Mouse (Mus musculus) embryonic facial prominence, embryonic 13.5 days (tissue): Measurements from ENCODE around the gene Ppp1r9a. TPM values are rescaled to one million over a fixed set of nuclear protein-coding genes. Genes with fewer than 3 reads are reported as not detected.
"Not testable (repeated sequence)": the region's sequence is repeated elsewhere in the genome, so short reads cannot be mapped to it uniquely, and the experiment has no call there.

Experiments
- ATAC-seq: fragments of 200-750 bp; cut with Nextera tagmentation; 2 replicates; pipeline ENCODE4 v1.8.0; 2017; ENCODE audit warnings: low read depth; ENCODE audit not compliant: insufficient number of reproducible peaks, insufficient read depth, low FRiP score, low TSS enrichment
- H3K27ac ChIP-seq: fragments of 300-500 bp; sonication (generic); 2 replicates; pipeline ENCODE4 v1.5.1; 2015; ENCODE audit warnings: moderate library complexity, mild to moderate bottlenecking, inconsistent platforms
- H3K27me3 ChIP-seq: fragments of 300-500 bp; sonication (generic); 2 replicates; pipeline ENCODE4 v1.6.1; 2015; ENCODE audit warnings: mild to moderate bottlenecking, inconsistent platforms
- H3K36me3 ChIP-seq: fragments of 300-500 bp; sonication (generic); 2 replicates; pipeline ENCODE4 v1.6.1; 2015; ENCODE audit warnings: mild to moderate bottlenecking, inconsistent platforms
- H3K4me1 ChIP-seq: fragments of 300-500 bp; sonication (generic); 2 replicates; pipeline ENCODE4 v1.6.1; 2015; ENCODE audit warnings: inconsistent platforms
- H3K4me2 ChIP-seq: fragments of 300-500 bp; sonication (generic); 2 replicates; pipeline ENCODE4 v1.6.1; 2015; ENCODE audit warnings: moderate library complexity, mild to moderate bottlenecking, inconsistent platforms
- H3K4me3 ChIP-seq: fragments of 300-500 bp; sonication (generic); 2 replicates; pipeline ENCODE4 v1.5.1; 2015; ENCODE audit warnings: mild to moderate bottlenecking, inconsistent platforms
- H3K9ac ChIP-seq: fragments of 300-500 bp; sonication (generic); 2 replicates; pipeline ENCODE4 v1.6.1; 2015; ENCODE audit warnings: mild to moderate bottlenecking, inconsistent platforms
- H3K9me3 ChIP-seq: fragments of 300-500 bp; sonication (generic); 2 replicates; pipeline ENCODE4 v1.6.1; 2016; ENCODE audit warnings: inconsistent platforms
- WGBS: fragments of 180-500 bp; shearing (Covaris S2); methylation state at CpG from one replicate; pipeline ENCODE4 v1.1.7; 2015; ENCODE audit warnings: mixed read lengths; 5-methylcytosine and 5-hydroxymethylcytosine counted together
- polyA plus RNA-seq: library from polyadenylated mRNA; unstranded; fragments of >200 nt; fragmentation: Nextera tagmentation; extraction: Ambion mirVana; gene quantifications from 2 replicates; pipeline ENCODE4 v1.2.1, GENCODE M21; 2015

The Ppp1r9a gene
- polyA plus RNA-seq, 1 experiment from 2014 or later: 19.7 TPM

DNA sequence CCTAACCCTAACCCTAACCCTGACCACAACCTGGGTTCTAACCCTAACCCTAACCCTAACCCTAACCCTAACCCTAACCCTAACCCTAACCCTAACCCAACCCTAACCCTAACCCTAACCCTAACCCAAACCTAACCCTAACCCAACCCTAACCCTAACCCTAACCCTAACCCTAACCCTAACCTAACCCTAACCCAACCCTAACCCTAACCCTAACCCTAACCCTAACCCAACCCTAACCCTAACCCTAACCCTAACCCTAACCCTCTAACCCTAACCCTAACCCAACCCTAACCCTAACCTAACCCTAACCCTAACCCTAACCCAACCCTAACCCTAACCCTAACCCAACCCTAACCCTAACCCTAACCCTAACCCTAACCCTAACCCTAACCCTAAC lies 21.1 kb downstream of the Ppp1r9a start:
- peak; percentile 87 for ATAC-seq
- not testable (repeated sequence) for H3K9ac ChIP-seq, H3K27me3 ChIP-seq, H3K4me1 ChIP-seq, H3K4me2 ChIP-seq, H3K27ac ChIP-seq, H3K9me3 ChIP-seq, H3K36me3 ChIP-seq, H3K4me3 ChIP-seq

DNA sequence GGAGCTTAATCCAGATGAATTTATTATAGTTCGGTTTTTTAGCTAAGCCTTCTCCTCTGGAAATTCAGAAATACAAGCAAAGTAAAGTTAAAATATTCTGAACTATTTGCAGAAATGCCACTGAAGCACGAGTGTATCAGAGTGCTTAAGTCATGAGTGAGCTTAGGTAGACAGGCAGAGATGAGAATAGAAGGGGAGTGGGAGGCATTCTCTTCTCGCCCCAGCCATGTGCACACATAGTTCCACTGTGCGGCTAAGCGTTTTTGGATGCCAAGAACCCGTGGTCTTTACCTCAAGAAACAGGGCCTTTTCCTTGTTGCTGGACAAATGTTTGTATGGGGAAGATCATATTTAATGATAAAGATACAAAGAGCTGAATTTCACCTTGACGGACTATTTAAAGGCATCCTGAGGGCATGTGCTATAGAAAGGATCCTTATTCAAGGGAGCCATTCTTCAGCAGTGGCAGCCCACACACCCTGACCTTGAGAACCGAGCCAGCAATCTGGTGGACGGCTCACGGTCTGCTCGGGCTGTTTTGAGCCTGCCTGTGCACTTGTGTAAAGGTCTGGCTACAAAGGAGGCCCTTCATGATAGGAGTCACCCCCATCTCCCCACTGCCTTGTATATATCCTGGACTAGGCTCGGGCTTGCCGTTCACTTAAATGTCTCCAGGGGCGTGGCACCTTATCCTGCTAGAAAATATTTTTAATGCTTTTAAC lies 23.4 kb downstream of the Ppp1r9a start:
- H3K4me2 ChIP-seq: no peak overlapping the region
- H3K4me1 ChIP-seq: peaks cover 5% of the 10 kb centered on the region; the same call in 1 of the 2 replicates
- no peak for ATAC-seq
- H3K36me3 ChIP-seq: no peaks in the 10 kb centered on the region
- H3K9me3 ChIP-seq: no peaks in the 10 kb centered on the region
- WGBS: 63% methylated on average over 14 of the region's 14 CpGs
- no peak overlapping the region for H3K9ac ChIP-seq
- H3K4me3 ChIP-seq: no peak overlapping the region
- no peaks in the 10 kb centered on the region for H3K27me3 ChIP-seq
- H3K27ac ChIP-seq: no peak overlapping the region

DNA sequence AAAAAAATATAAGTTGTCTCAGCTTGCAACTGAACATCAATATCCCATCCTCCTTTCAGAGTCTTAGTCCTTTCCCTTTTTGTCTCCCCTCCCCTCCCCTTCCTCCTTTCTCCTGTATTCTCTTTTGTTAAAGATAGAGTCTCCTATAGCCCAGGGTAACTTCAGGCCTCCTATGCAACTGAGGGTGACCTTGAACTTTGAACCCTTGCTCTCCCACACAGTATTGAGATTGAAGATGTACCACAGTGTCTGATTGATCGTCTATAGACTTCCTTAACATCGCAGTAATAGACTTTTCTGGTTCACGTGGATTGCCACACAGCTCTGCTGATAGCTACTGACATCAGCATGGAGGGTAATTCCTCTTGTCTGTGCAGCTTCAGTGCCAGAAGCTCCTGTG lies 27.6 kb downstream of the Ppp1r9a start:
- Histone ChIP-seq H3K27me3 (no peaks in the 10 kb centered on the region), H3K9ac (no peak overlapping the region), H3K27ac (no peak overlapping the region), H3K9me3 (no peaks in the 10 kb centered on the region), H3K4me2 (no peak overlapping the region), H3K4me3 (no peak overlapping the region), H3K36me3 (no peaks in the 10 kb centered on the region), H3K4me1 (peaks cover 5% of the 10 kb centered on the region; the same call in 1 of the 2 replicates)
- WGBS: 84% methylated on average over 3 of the region's 3 CpGs
- no peak for ATAC-seq

DNA sequence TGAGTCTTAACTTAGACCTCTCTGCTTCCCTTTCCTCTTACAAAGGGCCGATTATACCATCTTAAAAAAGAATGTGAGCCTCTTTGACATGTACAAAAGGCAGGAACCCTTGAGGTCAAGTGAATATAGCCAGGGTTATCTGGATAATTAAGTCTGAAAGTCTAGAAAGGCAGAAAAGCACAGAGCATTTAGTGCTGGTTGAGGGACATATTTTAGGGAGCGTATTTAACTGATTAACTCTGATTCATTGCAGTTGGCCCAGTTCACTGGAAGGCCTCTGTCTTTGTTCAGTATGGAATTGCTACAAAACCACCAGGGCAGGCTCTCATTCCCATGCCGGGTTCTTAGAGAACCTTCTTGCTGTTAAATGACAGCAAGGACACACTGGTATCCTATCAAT lies 36.2 kb downstream of the Ppp1r9a start:
- no peaks in the 10 kb centered on the region for H3K36me3 ChIP-seq
- ATAC-seq: no peak
- H3K4me1 ChIP-seq: peaks cover 27% of the 10 kb centered on the region
- H3K27me3 ChIP-seq: no peaks in the 10 kb centered on the region
- no peak overlapping the region for H3K4me3 ChIP-seq
- peak overlapping the region; percentile 69; the same call in 1 of the 2 replicates for H3K27ac ChIP-seq
- no peak overlapping the region for H3K9ac ChIP-seq
- 15% methylated on average over 3 of the region's 3 CpGs for WGBS
- no peaks in the 10 kb centered on the region for H3K9me3 ChIP-seq
- no peak overlapping the region for H3K4me2 ChIP-seq

DNA sequence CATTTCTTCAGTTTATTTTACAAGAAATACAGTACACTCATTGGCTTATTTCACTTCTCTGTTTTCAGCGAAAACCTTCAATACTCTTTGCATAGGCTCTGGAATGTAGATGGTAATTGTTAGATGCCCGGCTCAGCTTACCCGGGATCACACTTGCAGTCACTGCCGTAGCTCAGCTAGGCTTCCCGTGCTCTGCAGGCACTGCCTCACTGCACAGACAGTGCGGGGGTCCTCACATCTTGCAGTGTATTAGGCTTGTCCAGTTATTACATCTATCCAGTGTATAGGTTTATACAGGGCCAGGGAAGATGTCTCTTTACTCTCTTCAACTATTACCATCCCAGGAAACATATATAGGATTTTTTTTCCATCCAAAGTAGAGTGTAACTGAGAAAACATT lies 37.4 kb downstream of the Ppp1r9a start:
- Histone ChIP-seq H3K4me2 (no peak overlapping the region), H3K4me1 (peaks cover 27% of the 10 kb centered on the region), H3K27ac (peak overlapping the region; percentile 55), H3K36me3 (no peaks in the 10 kb centered on the region), H3K9ac (no peak overlapping the region), H3K27me3 (no peaks in the 10 kb centered on the region), H3K4me3 (no peak overlapping the region), H3K9me3 (no peaks in the 10 kb centered on the region)
- no peak for ATAC-seq
- WGBS: 18% methylated on average over 6 of the region's 6 CpGs

DNA sequence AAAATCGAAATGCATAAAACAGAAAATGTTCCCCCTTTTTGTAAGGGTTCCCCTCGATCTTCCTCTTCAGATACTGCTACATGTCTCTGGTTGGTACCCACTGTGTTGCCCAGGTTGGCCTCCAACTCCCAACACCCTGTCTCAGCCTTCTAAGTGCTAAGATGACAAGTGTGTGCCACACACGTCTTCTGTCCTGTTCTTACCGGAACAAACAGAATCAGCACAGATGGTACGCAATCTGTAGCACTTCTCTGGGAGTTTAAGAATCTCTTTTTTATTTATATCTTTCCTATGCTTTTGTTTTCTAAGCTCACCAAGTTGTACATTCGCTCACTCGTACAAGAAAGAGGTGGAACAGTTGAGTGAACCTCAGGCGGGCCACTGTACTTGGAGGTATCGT lies 37.9 kb downstream of the Ppp1r9a start:
- no peak overlapping the region for H3K27ac ChIP-seq

DNA sequence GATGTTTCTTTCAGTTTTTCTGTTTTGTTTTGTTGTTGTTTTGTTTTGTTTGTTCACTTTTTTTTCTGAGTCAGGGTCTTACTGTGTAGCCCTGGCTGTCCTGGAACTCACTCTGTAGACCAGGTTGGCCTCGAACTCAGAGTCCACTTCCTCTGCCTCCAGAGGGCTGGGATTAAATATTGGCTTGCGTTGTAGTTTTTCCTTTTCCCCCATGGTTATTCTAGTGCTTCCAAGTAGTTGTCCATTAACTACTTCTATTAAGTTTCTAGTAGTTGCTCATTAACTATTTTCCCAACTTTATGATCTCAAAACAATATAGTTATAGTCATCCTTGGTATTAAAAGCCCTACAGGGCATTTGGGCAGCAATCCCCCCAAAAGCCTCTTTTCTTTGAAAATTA lies 41.1 kb downstream of the Ppp1r9a start:
- Histone ChIP-seq H3K27me3 (no peaks in the 10 kb centered on the region), H3K9ac (no peak overlapping the region), H3K4me1 (peaks cover 15% of the 10 kb centered on the region), H3K4me3 (no peak overlapping the region), H3K9me3 (no peaks in the 10 kb centered on the region), H3K4me2 (no peak overlapping the region), H3K27ac (no peak overlapping the region), H3K36me3 (no peaks in the 10 kb centered on the region)
- 93% methylated on average over 2 of the region's 2 CpGs for WGBS
- ATAC-seq: no peak

More for the DNA sequence above, 37.9 kb downstream of the Ppp1r9a start:
- H3K9ac ChIP-seq: no peak overlapping the region
- no peaks in the 10 kb centered on the region for H3K36me3 ChIP-seq
- H3K4me3 ChIP-seq: no peak overlapping the region
- H3K27me3 ChIP-seq: no peaks in the 10 kb centered on the region
- ATAC-seq: no peak
- H3K9me3 ChIP-seq: no peaks in the 10 kb centered on the region
- 83% methylated on average over 9 of the region's 9 CpGs for WGBS
- H3K4me2 ChIP-seq: no peak overlapping the region
- peaks cover 27% of the 10 kb centered on the region for H3K4me1 ChIP-seq

DNA sequence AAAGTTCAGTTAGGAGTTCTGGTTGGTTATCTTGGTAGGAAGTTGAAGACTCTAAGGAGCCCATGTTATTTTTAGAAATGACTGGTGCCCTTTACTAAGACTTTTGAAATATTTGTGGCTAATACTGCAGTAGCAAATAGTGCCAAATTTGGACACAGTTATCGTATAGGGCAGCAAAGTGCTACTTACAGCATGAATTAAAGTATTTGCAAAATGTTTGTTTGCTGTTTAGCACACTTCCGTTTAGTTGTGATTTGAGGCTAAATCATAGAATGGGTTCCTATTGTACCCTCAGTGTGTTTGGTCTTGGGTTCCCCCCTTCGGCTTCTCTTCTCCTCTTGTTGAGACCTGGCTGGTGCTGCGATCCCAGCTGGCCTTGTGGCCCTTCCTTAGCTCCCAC lies 45.3 kb downstream of the Ppp1r9a start:
- Histone ChIP-seq H3K9me3 (no peaks in the 10 kb centered on the region), H3K36me3 (no peaks in the 10 kb centered on the region), H3K4me2 (no peak overlapping the region), H3K9ac (no peak overlapping the region), H3K4me3 (no peak overlapping the region), H3K27ac (no peak overlapping the region), H3K27me3 (no peaks in the 10 kb centered on the region), H3K4me1 (peaks cover 23% of the 10 kb centered on the region)
- 85% methylated on average over 4 of the region's 4 CpGs for WGBS
- ATAC-seq: no peak

DNA sequence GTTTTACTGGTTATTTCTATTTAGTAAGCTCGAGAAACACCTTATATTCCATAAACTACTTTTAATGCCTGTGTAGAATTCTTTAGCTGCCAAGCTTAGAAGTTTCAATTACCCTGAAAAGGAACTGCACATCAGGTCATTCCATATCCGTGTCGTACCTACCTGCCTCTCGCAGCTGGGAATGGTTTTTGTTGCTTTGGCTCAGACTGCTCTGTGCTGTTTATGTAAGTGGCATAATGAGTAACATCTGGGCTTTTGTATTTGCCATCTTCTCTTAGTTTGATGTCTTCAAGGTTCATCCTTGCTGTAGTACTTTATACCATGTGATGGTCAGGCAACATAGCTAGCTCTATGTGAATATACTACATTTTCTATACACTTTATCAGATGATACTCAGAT lies 47.0 kb downstream of the Ppp1r9a start:
- Histone ChIP-seq H3K27ac (no peak overlapping the region), H3K4me3 (no peak overlapping the region), H3K4me2 (no peak overlapping the region), H3K4me1 (peaks cover 29% of the 10 kb centered on the region), H3K27me3 (no peaks in the 10 kb centered on the region), H3K9me3 (no peaks in the 10 kb centered on the region), H3K36me3 (no peaks in the 10 kb centered on the region), H3K9ac (no peak overlapping the region)
- ATAC-seq: no peak
- 27% methylated on average over 4 of the region's 4 CpGs for WGBS

DNA sequence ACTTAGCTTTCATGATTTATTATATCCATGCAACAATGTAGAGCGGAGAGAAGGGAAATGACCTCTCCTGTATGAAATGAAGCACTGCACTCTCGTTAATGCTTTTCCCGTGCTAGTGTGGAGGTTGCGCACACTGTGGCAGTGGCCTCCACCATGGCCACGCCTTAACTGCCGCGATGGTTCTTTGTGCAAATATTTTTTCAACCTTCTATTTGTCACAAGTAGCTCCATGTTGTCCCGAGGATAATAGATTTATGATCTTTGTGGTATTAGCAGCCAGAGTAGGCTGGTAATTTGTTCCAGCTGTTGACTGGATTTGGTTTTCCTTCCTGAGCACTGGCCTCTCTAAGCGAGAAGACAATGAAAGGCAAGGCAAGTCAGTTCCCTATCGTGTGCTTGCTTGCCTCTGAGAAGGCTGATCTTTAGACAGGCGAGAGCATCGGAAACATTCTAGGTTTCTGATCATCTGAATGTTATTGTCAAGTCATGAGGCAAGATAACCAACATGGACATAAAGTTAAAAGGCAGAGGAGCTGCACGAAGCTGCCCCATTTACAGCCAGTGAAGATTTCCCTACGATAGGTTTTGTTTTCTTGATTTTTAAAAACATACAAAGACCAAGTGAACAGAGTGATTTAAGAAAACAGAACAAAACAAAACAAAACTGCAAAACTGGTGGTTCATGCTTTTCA lies 50.5 kb downstream of the Ppp1r9a start:
- WGBS: 31% methylated on average over 14 of the region's 14 CpGs
- Histone ChIP-seq H3K4me3 (no peak overlapping the region), H3K27me3 (no peaks in the 10 kb centered on the region), H3K9me3 (no peaks in the 10 kb centered on the region), H3K9ac (no peak overlapping the region), H3K4me1 (peaks cover 39% of the 10 kb centered on the region), H3K27ac (peak overlapping the region; percentile 34; the same call in 1 of the 2 replicates), H3K4me2 (peak overlapping the region; percentile 39), H3K36me3 (no peaks in the 10 kb centered on the region)
- ATAC-seq: no peak

DNA sequence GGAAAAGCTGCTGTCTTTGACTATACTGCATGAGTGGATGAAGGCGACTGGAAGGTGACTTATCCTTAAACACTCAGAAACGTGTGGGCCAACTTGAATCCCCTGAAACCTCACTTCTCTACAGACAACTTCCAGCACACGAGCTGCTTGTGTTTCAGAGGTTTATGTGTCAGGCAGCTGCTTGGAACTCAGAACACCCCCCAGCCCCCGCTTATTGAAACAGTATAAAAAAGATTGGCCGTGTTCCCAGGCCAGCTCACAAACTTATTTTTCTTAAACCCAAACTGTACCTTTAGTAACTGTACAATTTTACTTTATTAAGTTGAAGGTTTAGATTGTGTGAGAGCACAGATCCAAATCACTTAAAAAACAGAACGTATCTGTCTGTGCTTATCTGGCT lies 53.9 kb downstream of the Ppp1r9a start:
- ATAC-seq: no peak
- no peak overlapping the region for H3K4me2 ChIP-seq
- no peak overlapping the region for H3K9ac ChIP-seq
- H3K36me3 ChIP-seq: no peaks in the 10 kb centered on the region
- WGBS: 45% methylated on average over 6 of the region's 6 CpGs
- H3K4me1 ChIP-seq: peaks cover 27% of the 10 kb centered on the region
- no peaks in the 10 kb centered on the region for H3K27me3 ChIP-seq
- H3K4me3 ChIP-seq: no peak overlapping the region
- H3K27ac ChIP-seq: peak overlapping the region; percentile 60
- no peaks in the 10 kb centered on the region for H3K9me3 ChIP-seq

DNA sequence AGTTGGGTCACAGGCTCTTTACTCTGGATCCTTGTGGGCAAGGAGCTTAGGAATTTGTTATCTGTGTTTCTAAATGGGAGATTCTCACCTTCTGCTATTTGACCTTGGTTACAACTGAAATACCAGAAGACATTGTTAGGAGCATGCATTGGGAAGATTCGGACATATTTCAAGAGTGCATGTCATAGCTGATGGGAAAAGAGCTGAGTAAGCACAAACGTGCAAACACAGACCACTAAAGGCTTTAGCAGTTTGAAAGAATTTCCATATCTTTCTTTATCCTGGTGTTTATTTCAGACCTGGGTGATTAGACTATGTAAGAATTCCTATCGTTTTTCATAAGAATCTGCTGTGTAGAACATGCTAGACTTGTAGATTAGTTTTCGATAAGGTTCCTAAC lies 59.5 kb downstream of the Ppp1r9a start:
- Histone ChIP-seq H3K27me3 (no peaks in the 10 kb centered on the region), H3K9ac (no peak overlapping the region), H3K4me2 (no peak overlapping the region), H3K27ac (no peak overlapping the region), H3K9me3 (no peaks in the 10 kb centered on the region), H3K36me3 (no peaks in the 10 kb centered on the region), H3K4me1 (peaks cover 3% of the 10 kb centered on the region; the same call in 1 of the 2 replicates), H3K4me3 (no peak overlapping the region)
- no peak for ATAC-seq
- WGBS: 69% methylated on average over 4 of the region's 4 CpGs
